Mouse (Mus musculus) heart, embryonic 13.5 days (tissue): ENCODE results near the gene Pla2g4f. TPM values are rescaled to one million over a fixed set of nuclear protein-coding genes. Genes with fewer than 3 reads are reported as not detected.

Experiments used
- ATAC-seq: fragments of 200-750 bp; cut with Nextera tagmentation; 2 replicates; pipeline ENCODE4 v1.8.0; 2017; ENCODE audit warnings: moderate TSS enrichment; ENCODE audit not compliant: insufficient number of reproducible peaks, low FRiP score, low TSS enrichment; ENCODE audit errors: extremely low read depth
- H3K27ac ChIP-seq: fragments of 300-500 bp; sonication (generic); replicated peaks from 2 replicates; pipeline ENCODE4 v1.5.1; 2015; ENCODE audit warnings: moderate library complexity, mild to moderate bottlenecking, inconsistent platforms
- H3K27me3 ChIP-seq: fragments of 300-500 bp; sonication (generic); replicated peaks from 2 replicates; pipeline ENCODE4 v1.6.1; 2015; ENCODE audit warnings: mild to moderate bottlenecking, inconsistent platforms
- H3K36me3 ChIP-seq: fragments of 300-500 bp; sonication (generic); 2 replicates; pipeline ENCODE4 v1.6.1; 2015; ENCODE audit warnings: mild to moderate bottlenecking, inconsistent platforms
- H3K4me1 ChIP-seq: fragments of 300-500 bp; sonication (generic); 2 replicates; pipeline ENCODE4 v1.6.1; 2015; ENCODE audit warnings: inconsistent platforms
- H3K4me2 ChIP-seq: fragments of 300-500 bp; sonication (generic); 2 replicates; pipeline ENCODE4 v1.6.1; 2015; ENCODE audit warnings: inconsistent platforms, mild to moderate bottlenecking, moderate library complexity
- H3K4me3 ChIP-seq: fragments of 300-500 bp; sonication (generic); 2 replicates; pipeline ENCODE4 v1.5.1; 2015; ENCODE audit warnings: moderate library complexity, mild to moderate bottlenecking, inconsistent platforms
- H3K9ac ChIP-seq: fragments of 300-500 bp; sonication (generic); 2 replicates; pipeline ENCODE4 v1.6.1; 2015; ENCODE audit warnings: inconsistent platforms, mild to moderate bottlenecking, moderate library complexity
- H3K9me3 ChIP-seq: fragments of 300-500 bp; sonication (generic); 2 replicates; pipeline ENCODE4 v1.6.1; 2016; ENCODE audit warnings: inconsistent platforms
- WGBS: fragments of 180-500 bp; shearing (Covaris S2); methylation state at CpG from one replicate; pipeline ENCODE4 v1.1.7; 2015; ENCODE audit warnings: mixed read lengths; 5-methylcytosine and 5-hydroxymethylcytosine counted together
- polyA plus RNA-seq: library from polyadenylated mRNA; unstranded; fragments of >200 nt; fragmentation: Nextera tagmentation; extraction: Ambion mirVana; gene quantifications from 2 replicates; pipeline ENCODE4 v1.2.1, GENCODE M21; 2015

Gene Pla2g4f
- polyA plus RNA-seq, 1 experiment from 2014 or later: 0.05 TPM

DNA sequence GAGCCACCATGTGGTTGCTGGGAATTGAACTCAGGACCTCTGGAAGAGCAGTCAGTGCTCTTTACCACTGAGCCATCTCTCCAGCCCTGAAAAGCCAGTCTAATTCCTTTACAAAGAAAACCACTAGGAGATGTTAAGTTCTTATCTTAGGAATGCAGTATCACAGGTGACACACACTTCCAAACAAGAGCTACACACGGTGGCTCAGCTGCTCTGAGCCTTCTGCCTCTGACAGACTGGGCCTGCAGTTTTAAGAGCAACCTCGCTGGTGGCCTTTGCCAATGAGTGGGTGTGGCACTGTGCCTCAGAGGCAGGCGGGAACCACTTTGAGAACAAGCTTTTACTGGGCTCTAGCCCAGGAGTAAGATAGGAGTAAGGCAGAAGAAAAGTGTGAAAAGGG lies 9.9 kb downstream of the Pla2g4f start:
- H3K36me3 ChIP-seq: no peaks in the 10 kb centered on the region
- WGBS: 10% methylated on average over 3 of the region's 3 CpGs
- no peak overlapping the region for H3K27ac ChIP-seq
- H3K9me3 ChIP-seq: no peaks in the 10 kb centered on the region
- H3K27me3 ChIP-seq: no peaks in the 10 kb centered on the region; the same call in 1 of the 2 replicates
- peaks cover 4% of the 10 kb centered on the region; the same call in 1 of the 2 replicates for H3K4me1 ChIP-seq
- ATAC-seq: no peak
- H3K4me3 ChIP-seq: no peak overlapping the region
- H3K9ac ChIP-seq: no peak overlapping the region
- no peak overlapping the region for H3K4me2 ChIP-seq

DNA sequence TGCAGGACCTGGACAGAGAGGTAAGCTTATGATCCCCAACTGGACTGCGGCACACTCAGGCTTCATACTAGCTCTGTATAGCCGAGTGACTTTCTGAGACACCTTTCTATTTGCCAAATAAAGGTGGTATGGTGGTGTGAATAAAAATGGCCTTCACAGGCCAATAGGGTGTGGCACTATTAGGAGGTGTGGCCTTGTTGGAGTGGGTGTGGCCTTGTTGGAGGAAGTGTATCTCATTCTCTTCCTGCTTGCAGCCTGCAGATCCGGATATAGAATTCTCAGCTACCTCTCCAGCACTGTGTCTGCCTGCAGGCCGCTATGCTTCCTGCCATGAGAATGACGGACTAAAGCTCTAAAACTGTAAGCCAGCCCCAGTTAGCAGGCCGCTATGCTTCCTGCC lies 12.9 kb downstream of the Pla2g4f start:
- Histone ChIP-seq H3K27ac (no peak overlapping the region), H3K27me3 (no peaks in the 10 kb centered on the region; the same call in 1 of the 2 replicates), H3K36me3 (no peaks in the 10 kb centered on the region), H3K9me3 (no peaks in the 10 kb centered on the region), H3K4me3 (no peak overlapping the region), H3K4me1 (peaks cover 4% of the 10 kb centered on the region; the same call in 1 of the 2 replicates), H3K9ac (no peak overlapping the region), H3K4me2 (no peak overlapping the region)
- no peak for ATAC-seq
- WGBS: 85% methylated on average over 6 of the region's 6 CpGs

DNA sequence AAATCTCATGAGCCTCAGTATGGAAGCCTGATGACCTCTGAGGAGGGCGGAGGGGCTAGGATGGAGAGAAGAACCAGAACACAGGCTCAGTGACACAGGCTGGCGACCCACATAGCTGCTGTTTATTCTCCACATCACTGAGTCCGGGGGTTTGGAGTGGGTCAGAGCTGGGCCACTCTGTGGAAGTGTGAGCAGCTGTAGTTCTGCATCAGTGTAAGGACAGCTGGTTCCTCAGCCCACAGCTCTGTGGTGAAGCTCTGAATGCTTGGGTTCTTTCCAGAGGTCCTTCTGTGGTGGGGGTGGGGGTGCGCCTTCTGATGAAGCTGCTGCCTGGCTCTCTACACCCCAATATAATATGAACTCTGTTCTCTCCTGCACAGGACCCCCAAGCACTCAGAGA lies 14.1 kb downstream of the Pla2g4f start:
- ATAC-seq: no peak
- WGBS: 68% methylated on average over 4 of the region's 4 CpGs
- H3K4me1 ChIP-seq: peaks cover 4% of the 10 kb centered on the region; the same call in 1 of the 2 replicates

DNA sequence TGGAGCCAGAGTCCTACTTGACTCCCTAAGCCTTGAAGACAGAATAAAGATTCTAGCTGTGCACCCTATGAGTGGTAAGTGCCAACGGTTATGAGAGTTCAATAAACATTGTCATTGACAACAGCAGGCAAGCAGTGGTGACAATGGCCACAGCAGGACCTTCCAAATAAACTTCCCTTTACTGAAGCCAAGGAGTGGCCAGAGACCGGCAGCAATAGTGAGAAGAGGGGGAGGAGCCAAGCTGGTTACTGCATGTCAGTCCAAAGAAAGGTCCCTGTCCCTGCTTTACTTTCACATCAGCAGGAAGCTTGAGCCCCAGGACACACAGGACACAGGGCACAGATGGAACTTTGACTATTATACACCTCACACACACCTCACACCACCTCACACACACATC lies 17.8 kb downstream of the Pla2g4f start:
- Histone ChIP-seq H3K4me3 (no peak overlapping the region), H3K27ac (no peak overlapping the region), H3K36me3 (no peaks in the 10 kb centered on the region), H3K9me3 (no peaks in the 10 kb centered on the region), H3K27me3 (no peaks in the 10 kb centered on the region), H3K4me2 (no peak overlapping the region), H3K4me1 (no peaks in the 10 kb centered on the region), H3K9ac (no peak overlapping the region)
- WGBS: 18% methylated on average over 2 of the region's 2 CpGs
- ATAC-seq: no peak

More for the DNA sequence above, 14.1 kb downstream of the Pla2g4f start:
- H3K36me3 ChIP-seq: no peaks in the 10 kb centered on the region
- no peak overlapping the region for H3K9ac ChIP-seq
- H3K9me3 ChIP-seq: no peaks in the 10 kb centered on the region
- no peak overlapping the region for H3K4me3 ChIP-seq
- no peaks in the 10 kb centered on the region for H3K27me3 ChIP-seq
- no peak overlapping the region for H3K27ac ChIP-seq
- H3K4me2 ChIP-seq: no peak overlapping the region

DNA sequence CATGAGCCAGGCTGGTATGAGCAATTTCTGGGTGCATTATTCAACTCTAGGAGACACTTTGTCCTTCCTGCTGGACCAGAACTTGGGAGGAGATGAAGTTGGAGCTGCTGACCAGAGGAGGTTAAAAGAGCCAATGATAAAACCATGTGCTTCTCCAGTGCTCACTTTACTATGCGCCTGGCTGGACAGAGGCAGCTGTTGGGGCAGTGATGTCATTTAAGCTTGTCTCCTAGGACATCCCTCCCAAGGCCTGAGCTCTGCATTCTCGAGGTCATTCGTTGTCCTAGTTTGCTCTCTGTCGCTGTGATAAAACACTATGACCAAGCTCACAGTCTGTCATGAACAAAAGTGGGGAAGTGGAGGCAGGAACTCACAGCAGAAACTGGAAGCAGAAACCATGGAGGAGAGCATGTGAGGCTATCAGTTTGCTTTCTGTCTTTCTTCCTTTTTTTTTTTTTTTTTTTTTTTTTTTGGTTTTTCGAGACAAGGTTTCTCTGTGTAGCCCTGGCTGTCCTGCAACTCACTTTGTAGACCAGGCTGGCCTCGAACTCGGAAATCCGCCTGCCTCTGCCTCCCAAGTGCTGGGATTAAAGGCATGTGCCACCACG lies 22.4 kb downstream of the Pla2g4f start:
- no peak overlapping the region for H3K4me3 ChIP-seq
- no peaks in the 10 kb centered on the region for H3K9me3 ChIP-seq
- no peak overlapping the region for H3K4me2 ChIP-seq
- no peak for ATAC-seq
- WGBS: 72% methylated on average over 9 of the region's 9 CpGs
- H3K36me3 ChIP-seq: no peaks in the 10 kb centered on the region
- H3K4me1 ChIP-seq: no peaks in the 10 kb centered on the region
- no peak overlapping the region for H3K27ac ChIP-seq
- H3K27me3 ChIP-seq: no peaks in the 10 kb centered on the region
- no peak overlapping the region for H3K9ac ChIP-seq

DNA sequence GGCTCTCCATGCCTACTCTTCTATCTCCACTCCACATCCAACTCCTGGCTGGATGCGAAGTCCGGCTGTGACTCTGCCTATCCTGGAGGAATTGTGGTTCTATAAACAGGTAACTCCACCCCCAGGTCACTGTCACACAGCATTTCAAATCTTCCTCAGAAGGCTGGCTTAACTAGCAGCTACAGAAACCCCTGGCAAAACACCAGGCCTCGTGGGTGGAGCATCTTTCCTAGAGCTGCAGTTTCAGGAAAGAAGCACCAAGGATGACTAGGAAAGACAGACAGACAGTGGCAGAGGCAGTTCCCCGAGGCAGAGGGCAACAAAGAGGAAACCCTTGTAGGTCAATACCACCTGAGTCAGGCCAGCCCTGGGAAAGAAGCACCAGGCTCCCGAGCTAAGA lies 25.0 kb downstream of the Pla2g4f start, which contains the start of gene Pla2g4d:
Pla2g4d (minus strand) TSS at position 203 of the 400 bp plus-strand sequence.
- Histone ChIP-seq H3K4me3 (no peak within 1 kb of the TSS), H3K9me3 (no peaks in the 10 kb centered on the region), H3K4me2 (no peak within 1 kb of the TSS), H3K9ac (no peak within 1 kb of the TSS), H3K4me1 (no peaks in the 10 kb centered on the region), H3K36me3 (no peaks in the 10 kb centered on the region), H3K27me3 (no peaks in the 10 kb centered on the region), H3K27ac (no peak within 1 kb of the TSS)
- 61% methylated on average over 5 of the region's 5 CpGs for WGBS
- no peak for ATAC-seq

DNA sequence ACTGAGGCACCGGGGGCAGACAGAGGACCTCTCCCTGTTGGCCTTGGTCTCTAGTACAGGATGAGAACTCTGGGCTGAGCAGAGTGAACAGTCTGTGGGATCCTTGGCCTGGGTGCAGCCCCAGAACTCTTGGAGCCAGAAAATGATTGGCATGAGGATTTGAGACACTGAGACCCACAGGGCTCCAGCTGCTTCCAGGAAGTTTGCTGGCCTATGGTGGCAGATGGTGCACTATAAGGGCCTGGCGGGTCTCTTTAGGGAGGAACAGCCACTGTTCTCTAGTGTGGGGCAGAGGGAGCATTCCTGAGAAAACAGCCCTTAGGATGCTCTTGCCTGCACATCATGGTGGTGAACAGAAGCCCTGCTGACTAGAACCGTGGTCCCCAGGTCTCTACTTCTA lies 25.6 kb downstream of the Pla2g4f start:
- Histone ChIP-seq H3K4me1 (no peaks in the 10 kb centered on the region), H3K4me3 (no peak overlapping the region), H3K27me3 (no peaks in the 10 kb centered on the region), H3K36me3 (no peaks in the 10 kb centered on the region), H3K4me2 (no peak overlapping the region), H3K9ac (no peak overlapping the region), H3K9me3 (no peaks in the 10 kb centered on the region), H3K27ac (no peak overlapping the region)
- no peak for ATAC-seq
- 84% methylated on average over 3 of the region's 3 CpGs for WGBS

DNA sequence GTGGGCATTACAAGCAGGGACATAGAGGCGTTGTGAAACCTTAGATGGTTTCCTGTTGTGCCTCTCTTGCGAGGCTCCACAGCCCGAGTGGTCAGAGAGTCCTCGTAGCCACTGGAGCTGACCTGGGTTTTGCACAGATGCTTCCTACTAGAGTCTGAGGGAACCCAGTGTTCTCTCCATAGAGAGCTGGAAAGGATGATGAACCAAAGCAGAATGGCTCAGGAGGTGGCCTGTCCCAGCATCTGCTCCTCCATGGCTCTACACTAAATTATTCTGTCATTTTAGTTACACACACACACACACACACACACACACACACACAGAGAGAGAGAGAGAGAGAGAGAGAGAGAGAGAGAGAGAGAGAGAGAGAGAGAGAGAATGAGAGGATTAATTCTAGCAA lies 28.3 kb downstream of the Pla2g4f start:
- Histone ChIP-seq H3K4me2 (no peak overlapping the region), H3K4me3 (no peak overlapping the region), H3K9me3 (no peaks in the 10 kb centered on the region), H3K9ac (no peak overlapping the region), H3K4me1 (no peaks in the 10 kb centered on the region), H3K36me3 (no peaks in the 10 kb centered on the region), H3K27ac (no peak overlapping the region), H3K27me3 (0 out of 2 replicates have a peak, but pooled peaks cover 3% of the 10 kb centered on the region)
- ATAC-seq: no peak
- WGBS: 65% methylated on average over 4 of the region's 4 CpGs

DNA sequence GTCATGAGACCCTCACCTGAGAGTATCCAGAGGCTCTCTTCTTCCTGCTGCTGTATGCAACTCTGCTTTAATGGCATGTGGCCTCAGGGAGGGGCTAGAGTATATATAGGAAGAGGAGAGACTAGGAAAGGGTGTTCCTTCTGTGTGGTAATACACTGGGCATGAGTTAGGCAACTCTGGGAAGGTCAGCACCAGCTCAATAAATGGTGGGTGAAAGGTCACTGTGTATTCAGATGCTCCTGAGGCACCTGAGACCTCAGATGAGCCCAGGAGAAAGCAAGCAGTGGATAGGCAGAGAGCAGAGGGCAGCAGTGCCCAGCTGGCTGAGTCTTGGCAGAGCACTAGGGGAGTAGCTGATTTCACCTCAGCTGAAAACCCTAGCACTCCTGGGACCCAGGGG lies 29.3 kb downstream of the Pla2g4f start:
- Histone ChIP-seq H3K27me3 (0 out of 2 replicates have a peak, but pooled peaks cover 3% of the 10 kb centered on the region), H3K9ac (no peak overlapping the region), H3K4me3 (no peak overlapping the region), H3K4me2 (no peak overlapping the region), H3K36me3 (no peaks in the 10 kb centered on the region), H3K27ac (no peak overlapping the region), H3K9me3 (no peaks in the 10 kb centered on the region), H3K4me1 (no peaks in the 10 kb centered on the region)
- no peak for ATAC-seq

DNA sequence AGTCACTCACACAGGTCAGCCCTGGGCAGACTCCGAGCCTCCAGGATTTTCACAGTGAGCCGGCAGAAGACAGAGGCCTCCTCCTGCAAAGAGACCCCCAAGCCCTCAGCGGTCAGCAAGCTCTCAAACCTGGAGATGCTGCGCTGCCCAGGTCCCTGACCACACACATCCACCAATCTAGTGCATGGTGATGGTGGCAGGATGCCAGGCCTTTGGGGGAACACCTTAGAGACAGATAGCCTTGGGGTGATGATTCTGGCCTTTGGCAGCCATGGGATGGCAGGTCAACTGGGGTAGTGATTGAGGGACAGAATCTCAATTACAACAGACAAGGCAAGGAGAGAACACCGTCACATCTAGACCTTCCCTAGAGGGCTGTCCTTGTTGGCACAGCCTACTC lies 29.9 kb downstream of the Pla2g4f start:
- no peak overlapping the region for H3K4me2 ChIP-seq
- 74% methylated on average over 5 of the region's 5 CpGs for WGBS

DNA sequence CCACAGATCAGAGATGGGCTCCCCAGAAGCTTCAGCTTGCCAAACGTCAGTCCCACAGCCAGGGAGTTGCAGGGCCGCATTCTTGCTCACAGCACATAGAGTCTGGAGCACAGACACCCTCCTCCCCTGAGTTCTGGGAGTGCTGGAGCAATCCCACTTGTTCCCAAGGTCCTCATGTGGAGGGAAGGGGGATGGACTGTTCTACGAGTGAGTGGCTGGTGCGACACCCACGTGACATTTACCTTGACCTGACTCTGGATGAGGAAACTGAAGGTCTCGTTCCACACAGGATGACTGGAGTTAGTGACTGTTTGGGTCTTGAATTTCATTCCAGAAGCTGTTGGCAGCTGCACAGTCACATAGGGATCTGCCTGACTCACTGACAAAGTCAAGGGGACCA lies 30.4 kb downstream of the Pla2g4f start:
- no peak for ATAC-seq
- Histone ChIP-seq H3K4me1 (no peaks in the 10 kb centered on the region), H3K27ac (no peak overlapping the region), H3K4me3 (no peak overlapping the region), H3K36me3 (no peaks in the 10 kb centered on the region), H3K4me2 (no peak overlapping the region), H3K27me3 (0 out of 2 replicates have a peak, but pooled peaks cover 3% of the 10 kb centered on the region), H3K9ac (0 out of 2 replicates have a peak overlapping the region, but pooled peaks have one; percentile 5), H3K9me3 (no peaks in the 10 kb centered on the region)
- 44% methylated on average over 6 of the region's 6 CpGs for WGBS

More for the DNA sequence above, 29.9 kb downstream of the Pla2g4f start:
- H3K27ac ChIP-seq: no peak overlapping the region
- 0 out of 2 replicates have a peak, but pooled peaks cover 3% of the 10 kb centered on the region for H3K27me3 ChIP-seq
- no peaks in the 10 kb centered on the region for H3K9me3 ChIP-seq
- no peaks in the 10 kb centered on the region for H3K36me3 ChIP-seq
- no peak for ATAC-seq
- H3K4me1 ChIP-seq: no peaks in the 10 kb centered on the region
- no peak overlapping the region for H3K4me3 ChIP-seq
- H3K9ac ChIP-seq: no peak overlapping the region

DNA sequence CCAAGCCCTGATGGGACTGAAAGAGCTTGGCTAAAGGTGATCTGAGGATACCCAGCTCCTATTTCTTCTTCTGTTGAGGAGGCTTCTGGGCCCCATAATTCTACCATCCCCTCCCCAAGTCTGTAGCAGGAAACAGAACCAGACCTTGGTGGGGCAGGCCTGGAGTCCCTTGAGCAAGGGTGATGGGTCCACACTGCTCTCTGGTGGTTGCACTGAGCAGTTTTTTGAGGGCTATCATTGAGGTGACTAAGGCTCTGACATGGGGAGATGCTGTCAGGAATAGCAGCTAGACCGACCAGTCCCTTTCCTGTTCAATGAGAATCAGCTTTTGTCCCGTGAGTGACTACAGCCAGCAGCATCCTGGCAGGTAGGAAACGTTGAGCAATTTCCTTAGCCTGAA lies 32.7 kb downstream of the Pla2g4f start:
- H3K4me2 ChIP-seq: no peak overlapping the region
- WGBS: 45% methylated on average over 3 of the region's 3 CpGs
- H3K36me3 ChIP-seq: no peaks in the 10 kb centered on the region
- no peaks in the 10 kb centered on the region for H3K4me1 ChIP-seq
- ATAC-seq: no peak
- H3K4me3 ChIP-seq: no peak overlapping the region
- H3K27me3 ChIP-seq: 0 out of 2 replicates have a peak, but pooled peaks cover 3% of the 10 kb centered on the region
- no peak overlapping the region for H3K9ac ChIP-seq
- no peaks in the 10 kb centered on the region for H3K9me3 ChIP-seq
- H3K27ac ChIP-seq: no peak overlapping the region
